Mouse (Mus musculus) thymus, postnatal 0 days (tissue): ENCODE measurements at regions not wholly inside any gene's neighbourhood (a gene's known extent, or its start where the extent isn't known, plus 50 kb on each side); places are given as distances from the start of the nearest gene placed in this dataset.

ENCODE experiments used
- DNase-seq: peaks from one replicate; pipeline ENCODE4 v3.0.0-alpha.2; 2015; ENCODE audit warnings: low spot score

GRCm38 (mm10) chr10:118706020-118706419, 164.0 kb downstream of the Dyrk2 start:
- DNase-seq, result no peak

- no peak for DNase-seq
Measured at GRCm38 (mm10) chr10:118709718-118710117, 160.3 kb downstream of the Dyrk2 start.

GRCm38 (mm10) chr10:118711529-118711928, 158.5 kb downstream of the Dyrk2 start:
- no peak for DNase-seq

GRCm38 (mm10) chr10:118711951-118712350, 158.1 kb downstream of the Dyrk2 start:
- no peak for DNase-seq

GRCm38 (mm10) chr10:118712951-118713350, 157.1 kb downstream of the Dyrk2 start:
- DNase-seq, result peak; percentile 31

- DNase-seq, result peak; percentile 37
Measured at GRCm38 (mm10) chr10:118714179-118714581, 155.8 kb downstream of the Dyrk2 start.

GRCm38 (mm10) chr10:118714595-118714994, 155.4 kb downstream of the Dyrk2 start:
- DNase-seq, result no peak

- DNase-seq, result no peak
Measured at GRCm38 (mm10) chr10:118720630-118721029, 149.4 kb downstream of the Dyrk2 start.

GRCm38 (mm10) chr10:118722132-118722551, 147.9 kb downstream of the Dyrk2 start:
- no peak for DNase-seq

- DNase-seq, result no peak
Measured at GRCm38 (mm10) chr10:118722671-118723070, 147.3 kb downstream of the Dyrk2 start.

- no peak for DNase-seq
Measured at GRCm38 (mm10) chr10:118736093-118736492, 133.9 kb downstream of the Dyrk2 start.

GRCm38 (mm10) chr10:118737064-118737463, 132.9 kb downstream of the Dyrk2 start:
- no peak for DNase-seq

- no peak for DNase-seq
Measured at GRCm38 (mm10) chr10:118739849-118740481, 130.0 kb downstream of the Dyrk2 start.

GRCm38 (mm10) chr10:118743831-118744230, 126.2 kb downstream of the Dyrk2 start:
- no peak for DNase-seq

- no peak for DNase-seq
Measured at GRCm38 (mm10) chr10:118746719-118747395, 123.2 kb downstream of the Dyrk2 start.

GRCm38 (mm10) chr10:118749039-118749438, 121.0 kb downstream of the Dyrk2 start:
- no peak for DNase-seq

GRCm38 (mm10) chr10:118749756-118750155, 120.3 kb downstream of the Dyrk2 start:
- DNase-seq, result no peak

- DNase-seq, result no peak
Measured at GRCm38 (mm10) chr10:118751110-118751509, 118.9 kb downstream of the Dyrk2 start.

- no peak for DNase-seq
Measured at GRCm38 (mm10) chr10:118753061-118753775, 116.8 kb downstream of the Dyrk2 start.

GRCm38 (mm10) chr10:118754791-118755190, 115.2 kb downstream of the Dyrk2 start:
- no peak for DNase-seq

GRCm38 (mm10) chr10:118758825-118759471, 111.1 kb downstream of the Dyrk2 start:
- DNase-seq, result peak; percentile 25

GRCm38 (mm10) chr10:118760441-118760840, 109.6 kb downstream of the Dyrk2 start:
- DNase-seq, result no peak
